Mouse (Mus musculus) kidney, postnatal 0 days (tissue): ENCODE data around the gene Ntmt1. TPM values are rescaled to one million over a fixed set of nuclear protein-coding genes. Genes with fewer than 3 reads are reported as not detected.
A peak's percentile ranks its signal among the peaks of the same experiment; 100 is the strongest.

ENCODE experiments used
- ATAC-seq: fragments of 200-750 bp; cut with Nextera tagmentation; replicated peaks from 2 replicates; pipeline ENCODE4 v1.8.0; 2017; ENCODE audit warnings: low read depth, moderate number of reproducible peaks, moderate TSS enrichment, moderate library complexity; ENCODE audit not compliant: low FRiP score
- DNase-seq: peaks from one replicate; pipeline ENCODE4 v3.0.0-alpha.2; 2016; ENCODE audit warnings: low spot score
- H3K27ac ChIP-seq: fragments of 300-500 bp; sonication (generic); 2 replicates; pipeline ENCODE4 v1.5.1; 2014; ENCODE audit warnings: mild to moderate bottlenecking
- H3K27me3 ChIP-seq: fragments of 300-500 bp; sonication (generic); 2 replicates; pipeline ENCODE4 v1.6.1; 2014; ENCODE audit warnings: low read length, mixed read lengths; ENCODE audit not compliant: insufficient read depth
- H3K36me3 ChIP-seq: fragments of 300-500 bp; sonication (generic); 2 replicates; pipeline ENCODE4 v1.6.1; 2014; ENCODE audit warnings: low read length, mixed read lengths; ENCODE audit not compliant: insufficient read depth
- H3K4me1 ChIP-seq: fragments of 300-500 bp; sonication (generic); replicated peaks from 2 replicates; pipeline ENCODE4 v1.6.1; 2014; ENCODE audit warnings: antibody characterized with exemption, low read length, mixed read lengths; ENCODE audit not compliant: insufficient read depth
- H3K4me2 ChIP-seq: fragments of 300-500 bp; sonication (generic); 2 replicates; pipeline ENCODE4 v1.6.1; 2014; ENCODE audit warnings: mild to moderate bottlenecking, low read length, moderate library complexity, mixed read lengths
- H3K4me3 ChIP-seq: fragments of 300-500 bp; sonication (generic); replicated peaks from 2 replicates; pipeline ENCODE4 v1.5.1; 2014; ENCODE audit warnings: low read depth, low read length
- H3K9ac ChIP-seq: fragments of 300-500 bp; sonication (generic); 2 replicates; pipeline ENCODE4 v1.6.1; 2014; ENCODE audit warnings: low read depth, low read length
- H3K9me3 ChIP-seq: fragments of 300-500 bp; sonication (generic); replicated peaks from 2 replicates; pipeline ENCODE4 v1.6.1; 2016; ENCODE audit warnings: low read length, inconsistent platforms, mixed read lengths
- CTCF ChIP-seq: IDR thresholded peaks from 2 replicates; pipeline ENCODE4 v1.5.1; 2016; ENCODE audit warnings: antibody characterized with exemption, low read depth, mild to moderate bottlenecking, moderate library complexity
- WGBS: fragments of 180-500 bp; shearing (Covaris S2); extraction: QIAGEN DNeasy Blood & Tissue Kit; methylation state at CpG from one replicate; pipeline ENCODE4 v1.1.7; 2014; 5-methylcytosine and 5-hydroxymethylcytosine counted together
- polyA plus RNA-seq: library from polyadenylated mRNA; unstranded; fragments of >200 nt; fragmentation: Nextera tagmentation; extraction: Ambion mirVana; gene quantifications from 2 replicates; pipeline ENCODE4 v1.2.1, GENCODE M21; 2015

Ntmt1 gene
- polyA plus RNA-seq, 1 experiment from 2014 or later, result 77.4 TPM

DNA sequence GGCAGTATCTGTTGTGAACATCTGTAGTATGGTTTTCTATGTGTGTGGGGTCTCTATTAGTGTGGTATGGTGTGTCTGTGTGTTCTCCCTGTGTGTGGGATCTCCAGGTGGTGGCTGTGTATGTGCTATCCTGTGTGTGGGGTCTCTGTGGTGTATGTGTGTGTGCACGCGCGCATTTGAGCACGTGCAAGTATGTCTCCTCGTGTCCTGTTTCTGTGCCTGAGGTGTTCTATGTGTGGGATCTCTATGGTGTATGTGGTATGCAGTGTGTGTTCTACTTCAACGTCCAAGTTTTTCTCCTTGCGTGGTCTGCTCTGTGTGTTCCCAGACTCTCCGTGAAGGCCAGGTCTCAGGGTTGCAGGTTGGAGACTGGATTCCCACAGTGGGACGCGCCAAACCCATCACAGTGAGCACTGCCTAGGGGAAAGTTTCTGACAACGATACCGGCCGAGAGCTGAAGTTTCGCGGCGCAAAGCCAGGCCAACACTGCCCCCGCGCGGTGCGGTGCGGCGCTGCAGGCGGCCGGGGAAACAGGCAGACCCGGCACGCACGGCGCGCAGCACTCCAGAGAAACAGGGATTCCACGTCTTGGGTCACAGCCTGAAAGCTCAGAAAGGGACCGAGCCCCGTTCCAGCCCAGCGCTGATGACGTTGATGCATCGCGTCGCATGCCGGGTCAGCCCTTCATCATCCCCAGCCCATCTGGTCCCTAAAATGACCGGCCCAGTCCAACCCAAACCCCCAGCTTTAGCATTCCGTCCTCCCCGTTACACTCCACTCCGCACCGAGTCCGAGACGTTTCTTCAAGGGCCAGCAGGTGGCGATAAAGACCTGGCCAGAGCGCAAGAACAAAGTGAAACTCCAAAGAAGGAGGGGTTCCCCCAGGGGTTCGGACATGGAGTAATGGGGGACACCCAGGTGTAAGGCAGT lies 13.2 kb upstream of the Ntmt1 start:
- Histone ChIP-seq H3K4me2 (peak overlapping the region; percentile 55), H3K4me3 (peak overlapping the region; percentile 24; the same call in 1 of the 2 replicates), H3K36me3 (no peaks in the 10 kb centered on the region), H3K9ac (peak overlapping the region; percentile 43; the same call in 1 of the 2 replicates), H3K9me3 (no peaks in the 10 kb centered on the region), H3K27ac (peak overlapping the region; percentile 70), H3K27me3 (no peaks in the 10 kb centered on the region), H3K4me1 (peaks cover 9% of the 10 kb centered on the region; the same call in 1 of the 2 replicates)
- WGBS, result 6% methylated on average over 48 of the region's 48 CpGs
- DNase-seq (peak; percentile 96), ATAC-seq (peak; percentile 66)
- TF ChIP-seq CTCF, result peak; percentile 88

- ATAC-seq (no peak), DNase-seq (no peak)
- no peaks in the 10 kb centered on the region for H3K36me3 ChIP-seq
- no peak overlapping the region for H3K27ac ChIP-seq
- H3K4me1 ChIP-seq, result peaks cover 9% of the 10 kb centered on the region; the same call in 1 of the 2 replicates
- H3K4me3 ChIP-seq, result no peak overlapping the region
- H3K27me3 ChIP-seq, result no peaks in the 10 kb centered on the region
- H3K9me3 ChIP-seq, result no peaks in the 10 kb centered on the region
- 72% methylated on average over 7 of the region's 7 CpGs for WGBS
- H3K4me2 ChIP-seq, result peak overlapping the region; percentile 55
- 0 out of 2 replicates have a peak overlapping the region, but pooled peaks have one; percentile 23 for H3K9ac ChIP-seq
- no peak for TF ChIP-seq CTCF
These were observed 12.2 kb upstream of the Ntmt1 start for GRCm38 (mm10) chr2:30795271-30795888.

- no peak for TF ChIP-seq CTCF
- Histone ChIP-seq H3K4me1 (peaks cover 9% of the 10 kb centered on the region; the same call in 1 of the 2 replicates), H3K4me3 (no peak overlapping the region), H3K4me2 (peak overlapping the region; percentile 43; the same call in 1 of the 2 replicates), H3K27me3 (no peaks in the 10 kb centered on the region), H3K27ac (no peak overlapping the region), H3K9ac (0 out of 2 replicates have a peak overlapping the region, but pooled peaks have one; percentile 23), H3K9me3 (no peaks in the 10 kb centered on the region), H3K36me3 (no peaks in the 10 kb centered on the region)
- DNase-seq (no peak), ATAC-seq (peak; percentile 15; the same call in 1 of the 2 replicates)
- 53% methylated on average over 5 of the region's 5 CpGs for WGBS
These were observed 11.7 kb upstream of the Ntmt1 start for GRCm38 (mm10) chr2:30795889-30796275.

GRCm38 (mm10) chr2:30796382-30796781 lies 11.2 kb upstream of the Ntmt1 start:
- H3K4me1 ChIP-seq, result peaks cover 11% of the 10 kb centered on the region
- H3K4me3 ChIP-seq, result no peak overlapping the region
- no peak for TF ChIP-seq CTCF
- DNase-seq, result peak; percentile 89
- peak; percentile 47; the same call in 1 of the 2 replicates for ATAC-seq
- H3K9me3 ChIP-seq, result no peaks in the 10 kb centered on the region
- H3K27me3 ChIP-seq, result no peaks in the 10 kb centered on the region
- H3K9ac ChIP-seq, result peak overlapping the region; percentile 35; the same call in 1 of the 2 replicates
- WGBS, result 3% methylated on average over 11 of the region's 11 CpGs
- H3K27ac ChIP-seq, result peak overlapping the region; percentile 22; the same call in 1 of the 2 replicates
- H3K4me2 ChIP-seq, result peak overlapping the region; percentile 43
- no peaks in the 10 kb centered on the region for H3K36me3 ChIP-seq

DNA sequence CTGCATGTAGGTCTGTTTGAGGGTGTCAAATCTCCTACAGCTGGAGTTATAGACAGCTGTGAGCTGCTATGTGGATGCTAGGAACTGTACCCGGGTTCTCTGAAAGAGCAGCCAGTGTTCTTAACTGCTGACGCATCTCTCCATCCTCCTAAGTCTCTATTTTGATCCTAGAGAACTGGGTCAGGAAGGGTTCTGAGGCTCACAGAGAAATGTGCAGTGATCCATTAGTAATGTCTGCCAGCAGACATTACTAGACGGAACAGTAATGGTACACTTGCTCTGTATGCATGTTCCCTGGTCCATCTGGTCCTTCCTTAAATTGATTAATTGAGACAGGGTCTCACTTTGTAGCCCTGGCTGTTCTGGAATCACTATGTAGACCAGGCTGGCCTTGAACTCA lies 8.2 kb upstream of the Ntmt1 start:
- Histone ChIP-seq H3K36me3 (no peaks in the 10 kb centered on the region), H3K9ac (no peak overlapping the region), H3K4me1 (peaks cover 15% of the 10 kb centered on the region), H3K27me3 (no peaks in the 10 kb centered on the region), H3K27ac (no peak overlapping the region), H3K4me3 (no peak overlapping the region), H3K9me3 (no peaks in the 10 kb centered on the region), H3K4me2 (no peak overlapping the region)
- 80% methylated on average over 3 of the region's 3 CpGs for WGBS
- TF ChIP-seq CTCF, result no peak
- DNase-seq (no peak), ATAC-seq (no peak)

DNA sequence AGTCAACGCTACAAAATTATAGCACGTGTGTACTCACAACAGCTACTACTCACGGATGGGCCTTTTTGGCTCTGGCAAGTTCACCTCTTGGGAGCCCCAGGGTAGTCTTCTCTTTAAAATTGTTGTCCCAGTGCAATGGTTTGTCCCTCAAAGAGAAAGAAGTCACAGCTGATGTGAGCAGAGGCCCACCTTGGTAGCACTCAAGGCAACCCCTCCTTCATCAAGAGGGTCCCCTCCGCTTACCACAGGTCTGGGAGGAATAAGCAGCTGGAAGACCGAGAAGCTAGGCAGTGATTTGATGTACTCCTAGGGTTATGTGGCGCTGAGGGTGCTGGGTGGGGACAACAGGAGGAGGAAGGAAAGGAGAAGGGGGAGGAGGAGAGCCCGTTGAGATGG lies 7.0 kb upstream of the Ntmt1 start:
- no peak for ATAC-seq
- H3K27ac ChIP-seq, result no peak overlapping the region
- no peaks in the 10 kb centered on the region for H3K9me3 ChIP-seq
- H3K36me3 ChIP-seq, result no peaks in the 10 kb centered on the region
- TF ChIP-seq CTCF, result no peak
- no peaks in the 10 kb centered on the region for H3K27me3 ChIP-seq
- peak overlapping the region; percentile 66 for H3K9ac ChIP-seq
- 44% methylated on average over 7 of the region's 7 CpGs for WGBS
- no peak overlapping the region for H3K4me3 ChIP-seq
- no peak for DNase-seq
- peaks cover 15% of the 10 kb centered on the region for H3K4me1 ChIP-seq
- peak overlapping the region; percentile 91 for H3K4me2 ChIP-seq
